Mouse (Mus musculus) heart, embryonic 15.5 days (tissue): ENCODE measurements around the gene Cds1. TPM values are rescaled to one million over a fixed set of nuclear protein-coding genes. Genes with fewer than 3 reads are reported as not detected.
A peak's percentile ranks its signal among the peaks of the same experiment; 100 is the strongest.

Experiments
- ATAC-seq: fragments of 200-750 bp; cut with Nextera tagmentation; replicated peaks from 2 replicates; pipeline ENCODE4 v1.8.0; 2017; ENCODE audit warnings: low read depth, moderate TSS enrichment; ENCODE audit not compliant: insufficient number of reproducible peaks, insufficient read depth, low FRiP score
- H3K27ac ChIP-seq: fragments of 300-500 bp; sonication (generic); 2 replicates; pipeline ENCODE4 v1.5.1; 2015; ENCODE audit warnings: mild to moderate bottlenecking, inconsistent platforms
- H3K27me3 ChIP-seq: fragments of 300-500 bp; sonication (generic); 2 replicates; pipeline ENCODE4 v1.6.1; 2015; ENCODE audit warnings: inconsistent platforms
- H3K36me3 ChIP-seq: fragments of 300-500 bp; sonication (generic); 2 replicates; pipeline ENCODE4 v1.6.1; 2015; ENCODE audit warnings: mild to moderate bottlenecking, inconsistent platforms
- H3K4me1 ChIP-seq: fragments of 300-500 bp; sonication (generic); replicated peaks from 2 replicates; pipeline ENCODE4 v1.6.1; 2015; ENCODE audit warnings: inconsistent platforms
- H3K4me2 ChIP-seq: fragments of 300-500 bp; sonication (generic); 2 replicates; pipeline ENCODE4 v1.6.1; 2015; ENCODE audit warnings: inconsistent platforms, mild to moderate bottlenecking, moderate library complexity
- H3K4me3 ChIP-seq: fragments of 300-500 bp; sonication (generic); 2 replicates; pipeline ENCODE4 v1.5.1; 2015; ENCODE audit warnings: mild to moderate bottlenecking, inconsistent platforms
- H3K9ac ChIP-seq: fragments of 300-500 bp; sonication (generic); 2 replicates; pipeline ENCODE4 v1.6.1; 2015; ENCODE audit warnings: mild to moderate bottlenecking, inconsistent platforms
- H3K9me3 ChIP-seq: fragments of 300-500 bp; sonication (generic); replicated peaks from 2 replicates; pipeline ENCODE4 v1.6.1; 2016; ENCODE audit warnings: inconsistent platforms
- WGBS: fragments of 180-500 bp; shearing (Covaris S2); methylation state at CpG from one replicate; pipeline ENCODE4 v1.1.7; 2015; ENCODE audit warnings: mixed read lengths; 5-methylcytosine and 5-hydroxymethylcytosine counted together
- polyA plus RNA-seq: library from polyadenylated mRNA; unstranded; fragments of >200 nt; fragmentation: Nextera tagmentation; extraction: Ambion mirVana; gene quantifications from 2 replicates; pipeline ENCODE4 v1.2.1, GENCODE M21; 2015

Gene Cds1
- polyA plus RNA-seq = 0.83 and 5.2 TPM in 2 replicates

- Histone ChIP-seq H3K4me2 (peak within 1 kb of the TSS; percentile 100), H3K4me3 (peak within 1 kb of the TSS; percentile 81), H3K4me1 (peaks cover 10% of the 10 kb centered on the region), H3K27me3 (peaks cover 67% of the 10 kb centered on the region), H3K27ac (peak within 1 kb of the TSS; percentile 20; the same call in 1 of the 2 replicates), H3K9me3 (no peaks in the 10 kb centered on the region), H3K9ac (peak within 1 kb of the TSS; percentile 66), H3K36me3 (no peaks in the 10 kb centered on the region)
- WGBS = under 1% methylated on average over 76 of the region's 91 CpGs
- peak; percentile 81 for ATAC-seq
Measured at GRCm38 (mm10) chr5:101764554-101765347, at the start of gene Cds1. Gene Cds1, plus strand, starts transcription at chr5:101765130.

- no peaks in the 10 kb centered on the region for H3K4me1 ChIP-seq
- ATAC-seq = no peak
- no peaks in the 10 kb centered on the region for H3K9me3 ChIP-seq
- no peak overlapping the region for H3K9ac ChIP-seq
- no peak overlapping the region for H3K27ac ChIP-seq
- no peak overlapping the region for H3K4me3 ChIP-seq
- H3K4me2 ChIP-seq = no peak overlapping the region
- WGBS = 83% methylated on average over 9 of the region's 9 CpGs
- no peaks in the 10 kb centered on the region for H3K36me3 ChIP-seq
- no peaks in the 10 kb centered on the region for H3K27me3 ChIP-seq
Measured at GRCm38 (mm10) chr5:101724216-101724615, 40.7 kb upstream of the Cds1 start.

- no peaks in the 10 kb centered on the region for H3K4me1 ChIP-seq
- 91% methylated on average over 16 of the region's 16 CpGs for WGBS
- H3K27me3 ChIP-seq = no peaks in the 10 kb centered on the region
- H3K27ac ChIP-seq = no peak overlapping the region
- no peaks in the 10 kb centered on the region for H3K36me3 ChIP-seq
- H3K4me3 ChIP-seq = no peak overlapping the region
- no peak for ATAC-seq
- no peak overlapping the region for H3K4me2 ChIP-seq
- H3K9me3 ChIP-seq = no peaks in the 10 kb centered on the region
- no peak overlapping the region for H3K9ac ChIP-seq
Measured at GRCm38 (mm10) chr5:101724756-101725155, 40.2 kb upstream of the Cds1 start.

DNA sequence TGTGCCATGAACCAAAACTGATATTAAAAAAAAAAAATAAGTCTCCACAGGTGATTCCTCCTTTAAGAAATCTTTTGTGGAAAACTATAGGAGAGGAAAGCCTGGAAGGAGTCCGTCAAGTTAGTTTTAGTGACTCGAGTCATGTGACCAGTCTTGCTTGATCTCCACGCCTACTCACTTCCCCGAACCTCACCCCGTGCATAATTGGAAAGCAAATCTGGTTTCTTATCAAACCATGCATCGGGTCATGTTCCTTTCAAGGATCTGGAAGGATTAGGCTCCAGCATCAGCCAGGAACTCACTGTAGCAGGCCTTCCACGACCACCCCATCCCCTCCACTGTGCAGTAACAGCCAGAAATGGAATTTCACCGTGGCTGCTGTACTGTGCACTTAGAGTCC lies 39.2 kb upstream of the Cds1 start:
- no peaks in the 10 kb centered on the region for H3K27me3 ChIP-seq
- no peaks in the 10 kb centered on the region for H3K9me3 ChIP-seq
- H3K36me3 ChIP-seq = no peaks in the 10 kb centered on the region
- H3K4me1 ChIP-seq = no peaks in the 10 kb centered on the region
- H3K4me3 ChIP-seq = no peak overlapping the region
- no peak overlapping the region for H3K4me2 ChIP-seq
- no peak overlapping the region for H3K27ac ChIP-seq
- WGBS = 66% methylated on average over 8 of the region's 8 CpGs
- no peak overlapping the region for H3K9ac ChIP-seq
- no peak for ATAC-seq

- ATAC-seq = no peak
- Histone ChIP-seq H3K4me3 (no peak overlapping the region), H3K4me2 (no peak overlapping the region), H3K9me3 (no peaks in the 10 kb centered on the region), H3K27ac (no peak overlapping the region), H3K9ac (no peak overlapping the region), H3K4me1 (no peaks in the 10 kb centered on the region), H3K36me3 (no peaks in the 10 kb centered on the region), H3K27me3 (no peaks in the 10 kb centered on the region)
- WGBS = 62% methylated on average over 6 of the region's 6 CpGs
Measured at GRCm38 (mm10) chr5:101726371-101726770, 38.6 kb upstream of the Cds1 start.

DNA sequence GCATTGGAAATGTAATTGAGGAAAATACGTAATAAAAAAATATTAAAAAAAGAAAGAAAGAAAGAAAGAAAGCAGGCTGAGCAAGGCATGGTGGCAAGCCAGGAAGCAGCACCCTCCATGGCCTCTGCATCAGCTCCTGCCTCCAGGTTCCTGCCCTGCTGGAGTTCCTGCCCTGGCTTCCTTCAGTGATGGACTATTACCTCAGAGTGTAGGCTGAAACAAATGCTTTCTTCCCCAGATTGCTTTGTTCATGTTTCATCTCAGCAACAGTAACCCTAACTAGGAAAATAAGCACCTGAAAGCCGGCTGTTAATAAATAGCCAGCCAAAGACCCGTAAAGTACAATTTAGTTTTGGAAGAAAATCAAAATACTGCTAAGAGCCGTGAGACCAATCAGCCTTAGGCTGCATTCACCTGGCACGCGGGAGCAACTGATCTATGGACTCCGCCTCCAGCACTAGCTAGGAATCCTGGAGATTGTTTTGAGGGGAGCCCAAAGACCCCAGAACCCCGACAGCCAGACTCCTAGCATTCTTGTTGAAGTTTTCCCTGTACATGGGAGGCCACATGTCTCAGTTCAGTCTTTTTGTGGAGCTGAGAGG lies 36.5 kb upstream of the Cds1 start:
- 73% methylated on average over 8 of the region's 8 CpGs for WGBS
- H3K9me3 ChIP-seq = no peaks in the 10 kb centered on the region
- no peak overlapping the region for H3K9ac ChIP-seq
- no peak overlapping the region for H3K27ac ChIP-seq
- no peaks in the 10 kb centered on the region for H3K36me3 ChIP-seq
- ATAC-seq = no peak
- no peak overlapping the region for H3K4me2 ChIP-seq
- no peaks in the 10 kb centered on the region for H3K27me3 ChIP-seq
- H3K4me1 ChIP-seq = no peaks in the 10 kb centered on the region
- no peak overlapping the region for H3K4me3 ChIP-seq

DNA sequence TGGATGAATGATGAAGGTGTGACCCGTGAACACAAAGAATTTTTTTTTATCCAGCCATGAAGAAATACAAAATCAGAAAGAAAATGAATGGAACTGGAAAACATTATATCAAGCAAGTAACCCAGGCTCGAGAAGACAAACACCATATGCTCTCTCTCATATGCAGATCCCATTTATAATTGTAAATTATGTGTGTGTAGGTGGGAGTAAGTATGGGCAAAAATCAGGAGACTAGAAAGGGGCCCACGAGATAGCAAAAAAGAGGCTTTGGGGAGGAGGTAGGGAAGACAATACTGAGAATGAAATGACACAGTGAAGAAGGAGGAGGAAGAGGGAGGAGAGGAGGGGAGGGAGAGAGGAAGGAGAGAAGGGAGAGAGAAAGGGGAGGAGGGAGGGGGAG lies 27.6 kb upstream of the Cds1 start:
- H3K4me1 ChIP-seq = no peaks in the 10 kb centered on the region
- no peak overlapping the region for H3K4me3 ChIP-seq
- no peak overlapping the region for H3K9ac ChIP-seq
- H3K4me2 ChIP-seq = no peak overlapping the region
- H3K27me3 ChIP-seq = no peaks in the 10 kb centered on the region
- WGBS = 65% methylated on average over 3 of the region's 3 CpGs
- no peak for ATAC-seq
- H3K9me3 ChIP-seq = no peaks in the 10 kb centered on the region
- no peaks in the 10 kb centered on the region for H3K36me3 ChIP-seq
- no peak overlapping the region for H3K27ac ChIP-seq

DNA sequence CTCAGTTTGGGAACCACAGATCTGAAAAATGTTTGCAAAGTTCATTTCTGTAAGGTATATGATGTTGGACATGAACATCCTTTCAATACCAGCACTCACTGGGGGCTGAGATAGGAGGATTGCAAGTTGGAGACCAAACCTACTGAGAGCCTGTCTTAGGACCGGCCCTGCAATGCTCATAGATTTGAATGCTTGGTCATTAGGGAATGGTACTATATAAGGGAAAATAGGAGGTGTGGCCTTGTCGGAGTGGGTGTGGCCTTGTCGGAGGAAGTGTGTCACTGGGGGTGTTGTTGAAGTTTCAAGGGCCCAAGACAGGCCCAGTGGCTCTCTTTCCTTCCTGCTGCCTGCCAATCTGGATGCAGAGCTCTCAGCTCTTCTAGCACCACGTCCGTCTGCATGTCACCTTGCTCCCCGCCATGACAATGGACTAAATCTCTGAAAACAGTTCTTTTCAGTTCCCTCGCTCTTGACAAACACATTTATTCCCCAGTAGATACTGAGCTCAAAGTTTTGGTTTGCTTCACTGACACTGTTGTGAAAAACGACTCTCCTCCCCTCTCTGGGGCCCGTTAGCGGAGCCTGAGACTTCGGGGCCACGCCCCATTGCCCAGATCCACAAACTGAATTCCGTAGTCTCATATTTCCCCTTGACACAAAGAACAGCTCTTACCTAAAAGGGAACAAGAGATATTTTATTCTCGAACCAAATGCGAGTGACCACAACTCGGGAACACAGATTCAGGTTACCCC lies 24.3 kb upstream of the Cds1 start:
- no peaks in the 10 kb centered on the region for H3K27me3 ChIP-seq
- no peak overlapping the region for H3K4me2 ChIP-seq
- WGBS = 76% methylated on average over 16 of the region's 16 CpGs
- no peaks in the 10 kb centered on the region for H3K9me3 ChIP-seq
- no peak overlapping the region for H3K4me3 ChIP-seq
- ATAC-seq = no peak
- H3K36me3 ChIP-seq = no peaks in the 10 kb centered on the region
- no peak overlapping the region for H3K9ac ChIP-seq
- H3K27ac ChIP-seq = no peak overlapping the region
- no peaks in the 10 kb centered on the region for H3K4me1 ChIP-seq

- 88% methylated on average over 4 of the region's 4 CpGs for WGBS
- Histone ChIP-seq H3K4me1 (no peaks in the 10 kb centered on the region), H3K4me3 (no peak overlapping the region), H3K9ac (no peak overlapping the region), H3K4me2 (no peak overlapping the region), H3K27me3 (no peaks in the 10 kb centered on the region), H3K9me3 (no peaks in the 10 kb centered on the region), H3K27ac (no peak overlapping the region), H3K36me3 (no peaks in the 10 kb centered on the region)
- ATAC-seq = no peak
Measured at GRCm38 (mm10) chr5:101741224-101741591, 23.7 kb upstream of the Cds1 start.

DNA sequence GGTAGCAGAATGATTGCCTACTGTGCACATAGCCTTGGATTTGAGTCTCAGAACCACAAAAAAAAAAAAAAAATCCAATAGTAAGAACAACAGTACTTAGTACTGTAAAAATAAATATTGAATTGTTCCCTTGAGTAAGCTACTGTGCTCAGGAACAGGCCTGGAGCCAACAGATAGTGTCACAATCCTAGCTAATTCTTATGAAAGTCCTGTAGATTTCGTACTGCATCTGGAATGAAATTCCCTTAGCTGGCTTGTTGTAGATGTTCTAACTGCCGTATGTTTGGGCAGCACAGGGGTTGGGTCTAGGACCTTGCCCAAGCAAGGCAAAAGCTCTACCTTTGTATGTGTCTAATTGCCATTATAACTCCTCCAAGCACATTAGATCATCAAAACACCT lies 22.9 kb upstream of the Cds1 start:
- 73% methylated on average over 2 of the region's 2 CpGs for WGBS
- Histone ChIP-seq H3K9me3 (no peaks in the 10 kb centered on the region), H3K27me3 (no peaks in the 10 kb centered on the region), H3K4me2 (no peak overlapping the region), H3K4me1 (no peaks in the 10 kb centered on the region), H3K27ac (no peak overlapping the region), H3K36me3 (no peaks in the 10 kb centered on the region), H3K4me3 (no peak overlapping the region), H3K9ac (no peak overlapping the region)
- ATAC-seq = no peak

DNA sequence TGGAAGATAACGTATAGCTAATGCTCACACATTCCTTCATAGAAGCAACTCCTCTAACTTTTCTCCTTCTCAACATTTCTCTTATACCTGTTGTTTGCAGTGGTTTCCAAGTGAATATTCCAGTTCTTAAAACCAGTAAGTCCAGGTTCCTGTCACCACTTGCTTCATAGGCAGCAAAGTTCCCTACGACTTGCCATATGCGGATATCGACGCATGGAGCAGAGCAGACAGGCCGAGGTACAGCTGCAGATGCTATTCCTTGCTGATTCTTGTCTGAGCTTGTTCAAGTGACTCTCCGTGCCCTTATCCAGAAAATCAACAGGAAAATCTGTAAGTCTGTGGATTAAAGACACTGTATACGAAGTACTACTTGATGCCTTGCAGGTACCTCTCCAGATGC lies 22.5 kb upstream of the Cds1 start:
- H3K9ac ChIP-seq = no peak overlapping the region
- H3K27ac ChIP-seq = no peak overlapping the region
- no peak for ATAC-seq
- H3K4me2 ChIP-seq = no peak overlapping the region
- H3K4me3 ChIP-seq = no peak overlapping the region
- no peaks in the 10 kb centered on the region for H3K4me1 ChIP-seq
- no peaks in the 10 kb centered on the region for H3K9me3 ChIP-seq
- WGBS = 84% methylated on average over 8 of the region's 8 CpGs
- H3K27me3 ChIP-seq = no peaks in the 10 kb centered on the region
- H3K36me3 ChIP-seq = no peaks in the 10 kb centered on the region
